Mouse (Mus musculus): Measurements from ENCODE around the gene Rhobtb1. TPM values are rescaled to one million over a fixed set of nuclear protein-coding genes. Genes with fewer than 3 reads are reported as not detected.

Gene Rhobtb1
- polyA plus RNA-seq, 1 experiment, result 4.1 TPM

Other genes starting within 250 kb of the Rhobtb1 start
- 1.7 and 1.8 TPM in 2 replicates for gene A930033H14Rik, start 61.7 kb downstream of the Rhobtb1 start, polyA plus RNA-seq (2012; rRNA removed)
- gene Cdk1, start 201.5 kb downstream of the Rhobtb1 start, polyA plus RNA-seq (2012; rRNA removed), result 2.0 and 2.2 TPM in 2 replicates
- 159 and 173 TPM in 2 replicates for gene Ank3, start 247.3 kb downstream of the Rhobtb1 start, polyA plus RNA-seq (2012; rRNA removed)